Mouse (Mus musculus): Measurements from ENCODE around the gene Krtap5-2. TPM values are rescaled to one million over a fixed set of nuclear protein-coding genes. Genes with fewer than 3 reads are reported as not detected.

Krtap5-2 gene
- polyA plus RNA-seq, 1 experiment from 2014 or later, result not detected

GRCm38 (mm10) chr7:142128843-142129242 is 47.0 kb downstream of the Krtap5-2 start:
- Histone ChIP-seq H3K4me3 (ENCODE audit: low read depth, low read length) (no peak overlapping the region), H3K36me3 (ENCODE audit: control insufficient read depth, insufficient read depth, low read length) (no peaks in the 10 kb centered on the region), H3K27me3 (ENCODE audit: control insufficient read depth, insufficient read depth, low read length) (no peaks in the 10 kb centered on the region), H3K9ac (ENCODE audit: low read length) (no peak overlapping the region), H3K4me2 (ENCODE audit: low read depth, severe bottlenecking) (no peak overlapping the region), H3K4me1 (ENCODE audit: control insufficient read depth, insufficient read depth, low read length) (no peaks in the 10 kb centered on the region), H3K27ac (replicated peaks; ENCODE audit: low read depth, low read length) (no peak overlapping the region), H3K9me3 (ENCODE audit: control insufficient read depth, low read length) (no peaks in the 10 kb centered on the region)
- WGBS, result 65% methylated on average over 4 of the region's 4 CpGs
- ATAC-seq (ENCODE audit: insufficient number of reproducible peaks, low FRiP score, low TSS enrichment, low read depth) (no peak), DNase-seq (ENCODE audit: low spot score) (no peak)

Other genes starting within 250 kb of the Krtap5-2 start
- gene Brsk2, start 226.3 kb downstream of the Krtap5-2 start, polyA plus RNA-seq (2014; fragmentation: Nextera tagmentation; extraction: Ambion mirVana), result 0.49 and 0.51 TPM in 2 replicates
- gene Mob2, start 114.9 kb downstream of the Krtap5-2 start, polyA plus RNA-seq (2014; fragmentation: Nextera tagmentation; extraction: Ambion mirVana), result 57.6 and 62.7 TPM in 2 replicates
- 0.47 and 0.48 TPM in 2 replicates for gene Dusp8, start 80.2 kb downstream of the Krtap5-2 start, polyA plus RNA-seq (2014; fragmentation: Nextera tagmentation; extraction: Ambion mirVana)
- gene Gm45618, start 55.3 kb downstream of the Krtap5-2 start, polyA plus RNA-seq (2014; fragmentation: Nextera tagmentation; extraction: Ambion mirVana), result not detected in 2 replicates
- gene Gm39115, start 40.0 kb downstream of the Krtap5-2 start, polyA plus RNA-seq (2014; fragmentation: Nextera tagmentation; extraction: Ambion mirVana), result not detected in 2 replicates
- not detected in 2 replicates for gene Gm45337, start 31.4 kb downstream of the Krtap5-2 start, polyA plus RNA-seq (2014; fragmentation: Nextera tagmentation; extraction: Ambion mirVana)
- gene Gm29735, start 18.9 kb downstream of the Krtap5-2 start, polyA plus RNA-seq (2014; fragmentation: Nextera tagmentation; extraction: Ambion mirVana), result not detected in 2 replicates
- gene Gm4553, start 10.3 kb downstream of the Krtap5-2 start, polyA plus RNA-seq (2014; fragmentation: Nextera tagmentation; extraction: Ambion mirVana), result not detected in 2 replicates
- gene Gm10153, start 14.4 kb upstream of the Krtap5-2 start, polyA plus RNA-seq (2014; fragmentation: Nextera tagmentation; extraction: Ambion mirVana), result not detected in 2 replicates
- gene Krtap5-3, start 25.4 kb upstream of the Krtap5-2 start, polyA plus RNA-seq (2014; fragmentation: Nextera tagmentation; extraction: Ambion mirVana), result not detected in 2 replicates
- gene Gm7579, start 35.9 kb upstream of the Krtap5-2 start, polyA plus RNA-seq (2014; fragmentation: Nextera tagmentation; extraction: Ambion mirVana), result not detected in 2 replicates
- gene Krtap5-5, start 54.0 kb upstream of the Krtap5-2 start, polyA plus RNA-seq (2014; fragmentation: Nextera tagmentation; extraction: Ambion mirVana), result not detected in 2 replicates
- gene Gm40460, start 65.1 kb upstream of the Krtap5-2 start, polyA plus RNA-seq (2014; fragmentation: Nextera tagmentation; extraction: Ambion mirVana), result not detected in 2 replicates
- gene Gm2431, start 82.3 kb upstream of the Krtap5-2 start, polyA plus RNA-seq (2014; fragmentation: Nextera tagmentation; extraction: Ambion mirVana), result not detected in 2 replicates
- gene Gm4559, start 98.4 kb upstream of the Krtap5-2 start, polyA plus RNA-seq (2014; fragmentation: Nextera tagmentation; extraction: Ambion mirVana), result not detected in 2 replicates
- gene Krtap5-1, start 121.1 kb upstream of the Krtap5-2 start, polyA plus RNA-seq (2014; fragmentation: Nextera tagmentation; extraction: Ambion mirVana), result not detected in 2 replicates
- not detected in 2 replicates for gene Krtap5-4, start 127.5 kb upstream of the Krtap5-2 start, polyA plus RNA-seq (2014; fragmentation: Nextera tagmentation; extraction: Ambion mirVana)
- 0.27 and 0.72 TPM in 2 replicates for gene Ifitm10, start 197.7 kb upstream of the Krtap5-2 start, polyA plus RNA-seq (2014; fragmentation: Nextera tagmentation; extraction: Ambion mirVana)
- gene Gm49369, start 206.7 kb upstream of the Krtap5-2 start, polyA plus RNA-seq (2014; fragmentation: Nextera tagmentation; extraction: Ambion mirVana), result 0.79 TPM in 1 of 2 replicates, not detected in the other
- gene Ctsd, start 212.0 kb upstream of the Krtap5-2 start, polyA plus RNA-seq (2014; fragmentation: Nextera tagmentation; extraction: Ambion mirVana), result 133 and 139 TPM in 2 replicates